Mouse (Mus musculus) adipocyte (in vitro differentiated cells): Measurements from ENCODE around the gene A2ml1.
"Not testable (repeated sequence)": the region's sequence is repeated elsewhere in the genome, so short reads cannot be mapped to it uniquely, and the experiment has no call there.

Source experiments
- DNase-seq: peaks from one replicate; pipeline ENCODE4 v3.0.0-alpha.2; 2016; ENCODE audit warnings: low spot score

Gene A2ml1

GRCm38 (mm10) chr6:128581508-128581907 is at the start of gene A2ml1:
Gene A2ml1 (minus strand): TSS chr6:128581608.
- no peak for DNase-seq

GRCm38 (mm10) chr6:128629771-128630739 is 48.6 kb upstream of the A2ml1 start:
- DNase-seq: peak; percentile 11

- not testable (repeated sequence) for DNase-seq
Measured at GRCm38 (mm10) chr6:128625246-128625645, 43.8 kb upstream of the A2ml1 start.

- no peak for DNase-seq
Measured at GRCm38 (mm10) chr6:128624425-128624824, 43.0 kb upstream of the A2ml1 start.

GRCm38 (mm10) chr6:128623433-128623832 is 42.0 kb upstream of the A2ml1 start, which contains the start of gene Klrb1a:
Gene Klrb1a (minus strand): TSS chr6:128623533.
- DNase-seq: not testable (repeated sequence)

- DNase-seq: no peak
Measured at GRCm38 (mm10) chr6:128622733-128623132, 41.3 kb upstream of the A2ml1 start.

GRCm38 (mm10) chr6:128606350-128606749 is 24.9 kb upstream of the A2ml1 start:
- no peak for DNase-seq

GRCm38 (mm10) chr6:128604512-128604911 is 23.1 kb upstream of the A2ml1 start:
- peak; percentile 41 for DNase-seq

GRCm38 (mm10) chr6:128602463-128603201 is 21.2 kb upstream of the A2ml1 start:
- no peak for DNase-seq

GRCm38 (mm10) chr6:128602026-128602425 is 20.6 kb upstream of the A2ml1 start:
- no peak for DNase-seq

- DNase-seq: no peak
Measured at GRCm38 (mm10) chr6:128599555-128599954, 18.1 kb upstream of the A2ml1 start.

GRCm38 (mm10) chr6:128598256-128599047 is 17.0 kb upstream of the A2ml1 start:
- DNase-seq: no peak

GRCm38 (mm10) chr6:128597121-128597522 is 15.7 kb upstream of the A2ml1 start:
- no peak for DNase-seq

GRCm38 (mm10) chr6:128594651-128595050 is 13.2 kb upstream of the A2ml1 start:
- no peak for DNase-seq

GRCm38 (mm10) chr6:128589426-128589825 is 8.0 kb upstream of the A2ml1 start:
- DNase-seq: no peak

- no peak for DNase-seq
Measured at GRCm38 (mm10) chr6:128587619-128588018, 6.2 kb upstream of the A2ml1 start.

GRCm38 (mm10) chr6:128585642-128586245 is 4.3 kb upstream of the A2ml1 start:
- no peak for DNase-seq

GRCm38 (mm10) chr6:128584070-128584660 is 2.8 kb upstream of the A2ml1 start:
- DNase-seq: no peak

- no peak for DNase-seq
Measured at GRCm38 (mm10) chr6:128577301-128577700, 4.1 kb downstream of the A2ml1 start.

GRCm38 (mm10) chr6:128566589-128566988 is 14.8 kb downstream of the A2ml1 start:
- no peak for DNase-seq

- DNase-seq: no peak
Measured at GRCm38 (mm10) chr6:128554049-128554448, 27.4 kb downstream of the A2ml1 start.
